Mouse (Mus musculus) MEL-GATA-1-ER (cell line): ENCODE results near the gene Phf14.
"Not testable (repeated sequence)": the region's sequence is repeated elsewhere in the genome, so short reads cannot be mapped to it uniquely, and the experiment has no call there.

Source experiments
- DNase-seq: peaks from one replicate; pipeline ENCODE4 v3.0.0-alpha.2; 2012; ENCODE audit warnings: low read depth; ENCODE audit errors: extremely low read depth

Gene Phf14

DNA sequence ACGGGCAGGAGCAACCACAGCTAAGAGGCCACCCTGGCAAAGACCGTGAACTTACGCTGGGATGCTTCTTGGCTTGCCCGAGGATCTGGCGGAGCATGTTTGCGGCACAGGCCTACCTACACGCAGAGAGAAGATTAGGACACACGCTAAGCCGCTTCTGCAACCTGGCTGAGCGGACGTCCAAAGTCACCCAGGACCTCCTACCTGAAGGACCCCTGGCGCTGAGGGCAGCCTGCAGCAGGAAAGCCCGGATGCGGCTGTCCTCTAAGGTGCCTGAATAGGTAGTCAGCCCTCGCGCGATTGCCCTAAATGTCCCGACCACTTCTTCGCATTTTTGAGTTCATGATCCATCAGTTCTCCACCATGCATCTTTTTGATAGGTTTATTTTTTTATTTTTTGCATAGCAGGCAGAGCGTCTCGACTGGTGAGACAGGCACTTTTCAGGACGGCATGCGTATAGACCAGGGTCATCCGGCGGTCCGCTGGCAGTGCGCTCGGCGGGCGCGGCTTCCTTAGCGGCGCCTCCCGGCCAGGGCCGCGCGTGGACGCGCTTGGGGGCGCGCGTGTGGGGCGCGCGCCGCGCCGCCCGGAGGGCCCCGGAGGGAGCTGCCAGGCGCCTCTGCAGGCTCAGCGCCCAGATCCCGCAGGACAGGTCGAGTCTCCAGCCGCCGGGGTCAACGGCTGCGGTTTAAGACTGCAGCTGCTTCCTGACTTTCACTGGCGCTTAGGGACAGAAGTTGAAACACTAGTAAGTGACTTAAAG, at the start of gene Phf14, which contains the start of gene Ndufa4:
TSS of gene Phf14 (plus strand) at position 541 of the 764 bp plus-strand sequence.
TSS of gene Ndufa4 (minus strand) at position 229 of the 764 bp plus-strand sequence.
- peak; percentile 83 for DNase-seq

- not testable (repeated sequence) for DNase-seq
Observed at GRCm38 (mm10) chr6:11875364-11875763, 32.2 kb upstream of the Phf14 start.

DNA sequence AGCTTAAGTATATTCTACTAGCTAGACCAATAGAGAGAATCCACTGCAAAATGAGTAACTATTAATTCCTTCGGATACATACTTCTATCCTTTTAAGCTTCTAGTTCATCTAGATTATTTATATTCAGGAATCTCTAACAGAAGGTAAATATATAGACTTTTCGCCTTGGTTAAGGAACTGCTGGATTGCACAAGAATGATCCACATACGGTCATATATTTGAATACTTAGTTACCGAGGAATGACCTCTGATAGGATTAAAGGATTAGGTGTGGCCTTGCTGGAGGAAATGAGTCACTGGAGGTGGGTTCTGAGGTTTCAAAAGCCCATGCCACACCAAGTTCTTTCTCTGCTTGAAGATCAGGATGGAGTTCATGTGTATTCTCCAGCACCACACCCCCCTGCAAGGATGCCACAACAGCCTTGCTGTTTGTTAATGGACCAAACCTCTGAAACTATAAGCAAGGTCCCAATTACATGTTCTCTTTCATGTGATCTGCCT, 6.7 kb upstream of the Phf14 start:
- no peak for DNase-seq

DNA sequence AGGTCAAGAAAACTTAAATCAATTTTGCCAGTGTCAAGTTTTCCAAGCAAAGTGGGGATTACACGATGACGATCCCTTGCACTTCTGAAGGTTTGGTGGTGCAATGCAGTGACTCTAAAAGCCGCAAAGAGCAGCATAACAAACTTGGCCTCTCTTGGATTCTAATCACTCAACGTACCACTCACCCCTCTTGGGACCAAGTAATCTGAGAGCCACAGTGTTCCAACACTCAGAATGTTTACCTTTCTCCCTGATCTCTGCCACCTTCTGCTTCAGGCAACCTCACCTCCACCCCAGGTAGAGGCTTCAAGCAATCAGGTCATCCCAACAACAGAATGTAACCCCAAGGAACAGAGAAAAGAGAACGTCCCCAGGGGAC, 730 bp upstream of the Phf14 start:
- peak; percentile 20 for DNase-seq

GRCm38 (mm10) chr6:11908170-11908569, 561 bp downstream of the Phf14 start:
- DNase-seq, result no peak

DNA sequence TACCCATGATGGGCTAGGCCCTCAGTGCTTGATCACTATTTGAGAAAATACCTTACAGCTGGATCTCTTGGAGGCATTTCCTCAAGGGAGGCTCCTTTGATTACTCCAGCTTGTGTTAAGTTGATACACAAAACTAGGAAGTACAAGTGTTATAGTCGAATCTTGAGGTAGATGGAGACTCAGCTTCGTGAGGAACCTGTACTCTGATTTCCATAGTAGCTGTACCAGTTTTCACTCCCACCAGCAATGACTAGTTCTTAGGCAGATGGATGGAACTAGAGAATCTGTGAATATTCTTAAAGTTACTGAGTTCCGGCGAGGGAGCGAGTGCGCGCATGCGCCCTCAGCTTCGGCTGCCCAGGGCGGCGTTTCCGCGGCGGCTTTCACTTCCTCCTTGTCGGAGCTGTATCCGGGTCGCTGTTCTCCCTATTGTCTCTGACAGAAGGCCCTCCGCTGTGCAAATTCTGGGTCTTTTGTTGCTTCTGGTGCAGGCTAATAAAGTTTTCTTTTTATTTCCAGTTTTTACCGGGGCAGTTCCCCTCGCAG, 18.0 kb downstream of the Phf14 start:
- peak; percentile 78 for DNase-seq

DNA sequence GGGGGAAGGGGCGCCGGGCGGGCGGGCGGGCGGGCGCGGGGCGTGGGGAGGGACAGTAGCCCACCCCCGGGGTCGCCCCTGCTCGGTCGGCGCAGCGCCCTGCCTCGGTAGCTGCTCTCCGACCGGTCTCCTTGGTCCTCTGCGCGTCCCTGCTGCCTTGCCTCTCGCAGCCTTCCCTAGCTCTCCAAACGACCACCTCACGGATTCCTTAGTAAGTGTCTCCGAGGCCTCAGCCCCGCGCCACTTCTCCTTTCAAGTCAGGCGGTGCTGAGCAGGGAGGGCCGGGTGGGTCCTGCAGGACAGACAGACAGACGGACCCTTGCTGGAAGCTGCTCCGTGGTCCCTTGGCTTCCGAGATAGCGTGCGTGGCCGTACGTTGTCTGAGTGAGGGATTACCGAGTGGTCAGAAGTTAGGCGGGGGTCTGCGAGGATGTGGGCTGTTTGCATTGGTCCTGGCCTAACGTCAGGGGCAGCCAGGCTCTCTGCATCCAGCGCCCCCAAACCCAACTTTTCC, 18.5 kb downstream of the Phf14 start:
- no peak for DNase-seq

- no peak for DNase-seq
Observed at GRCm38 (mm10) chr6:11927485-11927884, 19.9 kb downstream of the Phf14 start.

DNA sequence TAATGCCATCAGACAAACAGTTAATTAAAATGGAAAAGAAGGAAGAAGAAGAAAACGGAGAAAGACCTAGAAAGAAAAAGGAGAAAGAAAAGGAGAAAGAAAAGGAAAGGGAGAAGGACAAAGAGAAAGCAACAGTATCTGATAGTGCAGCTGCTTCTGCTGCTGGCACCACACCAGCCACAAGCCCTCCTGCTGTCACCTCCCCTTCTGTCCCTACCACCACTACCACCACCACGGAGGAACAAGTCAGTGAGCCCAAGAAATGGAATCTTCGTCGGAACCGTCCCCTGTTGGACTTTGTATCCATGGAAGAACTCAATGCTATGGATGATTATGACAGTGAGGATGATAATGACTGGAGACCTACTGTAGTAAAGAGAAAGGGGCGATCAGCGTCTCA, 25.8 kb downstream of the Phf14 start:
- no peak for DNase-seq

DNA sequence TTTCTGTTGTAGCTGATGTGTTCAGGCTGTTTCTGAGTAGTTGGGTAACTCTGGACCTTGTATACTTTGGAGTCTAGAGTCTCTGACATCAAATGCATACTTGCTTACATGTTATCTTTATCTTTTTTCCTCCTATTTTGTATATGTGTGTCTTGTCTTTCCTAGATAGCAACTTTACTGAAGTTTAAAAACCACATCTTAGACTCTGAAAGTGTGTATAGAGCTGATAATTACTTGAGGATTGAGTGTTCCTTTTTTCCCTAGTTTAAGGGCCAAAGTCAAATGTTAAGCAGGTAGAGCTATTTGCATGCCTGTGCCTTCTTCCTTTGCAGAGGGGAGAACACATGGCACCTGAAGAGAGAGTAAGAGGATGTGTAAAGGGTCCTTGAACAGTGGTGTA, 33.3 kb downstream of the Phf14 start:
- DNase-seq, result peak; percentile 80

DNA sequence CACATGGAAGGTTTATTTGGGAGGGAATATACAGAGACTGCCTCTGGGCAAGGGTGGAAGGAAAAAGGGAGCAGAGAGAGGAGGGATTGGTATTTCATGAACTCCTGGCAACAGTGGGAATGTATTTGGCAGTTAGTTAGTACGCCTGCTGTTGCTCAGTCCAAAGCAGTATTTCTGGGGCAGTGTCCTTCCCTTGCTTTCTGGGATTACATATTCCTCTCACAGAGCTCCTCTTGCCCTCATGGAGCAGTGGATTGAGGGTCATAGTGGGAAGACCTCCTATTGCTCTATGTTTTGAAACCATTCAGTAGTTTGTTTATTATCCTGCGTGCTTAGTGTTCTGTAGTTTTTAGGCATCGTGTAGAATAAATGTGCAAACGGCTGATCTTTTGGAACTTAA, 34.5 kb downstream of the Phf14 start:
- DNase-seq, result no peak

- DNase-seq, result peak; percentile 54
Observed at GRCm38 (mm10) chr6:11948100-11948499, 40.5 kb downstream of the Phf14 start.

DNA sequence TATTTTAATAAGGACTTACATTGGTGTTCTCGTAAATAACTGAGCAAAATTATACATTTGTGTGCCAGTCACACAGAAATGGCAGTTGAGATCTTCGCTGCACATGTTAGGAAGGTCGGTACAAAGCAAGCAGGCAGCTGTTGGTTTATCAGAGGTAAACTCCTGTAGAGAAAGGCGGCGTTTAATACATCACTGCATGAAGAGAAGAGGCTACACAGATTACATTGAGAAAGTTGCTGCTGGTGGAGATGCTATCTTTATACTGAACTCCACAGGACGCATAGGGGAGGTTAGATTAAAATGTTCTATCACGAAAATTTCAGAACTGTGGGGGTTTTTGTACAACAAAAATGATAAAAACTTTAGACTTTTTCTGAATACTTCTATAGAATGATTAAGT, 52.6 kb downstream of the Phf14 start:
- DNase-seq, result no peak

GRCm38 (mm10) chr6:11993782-11994181, 86.2 kb downstream of the Phf14 start:
- no peak for DNase-seq

DNA sequence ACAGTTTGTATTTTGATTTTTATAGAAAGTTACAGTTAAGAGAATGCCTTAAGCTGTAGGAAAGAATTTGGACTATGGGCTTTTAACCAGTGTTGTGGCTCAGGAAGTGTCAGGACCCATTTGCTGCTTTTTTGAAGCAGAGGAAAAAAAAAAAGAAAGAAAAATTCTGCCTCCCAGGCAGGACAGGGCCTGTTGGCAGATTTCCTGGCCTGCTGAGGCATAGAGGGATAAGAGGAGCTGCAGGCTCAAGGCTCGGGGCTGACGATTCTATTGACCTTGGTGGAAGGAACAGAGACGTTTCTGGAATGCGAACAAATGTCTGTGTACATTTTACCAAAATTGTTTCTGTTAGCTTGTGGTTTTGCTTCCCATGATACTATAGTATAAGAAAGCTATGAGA, 91.0 kb downstream of the Phf14 start:
- no peak for DNase-seq

GRCm38 (mm10) chr6:11999506-11999905, 91.9 kb downstream of the Phf14 start:
- no peak for DNase-seq

GRCm38 (mm10) chr6:12005455-12005854, 97.8 kb downstream of the Phf14 start:
- no peak for DNase-seq

DNA sequence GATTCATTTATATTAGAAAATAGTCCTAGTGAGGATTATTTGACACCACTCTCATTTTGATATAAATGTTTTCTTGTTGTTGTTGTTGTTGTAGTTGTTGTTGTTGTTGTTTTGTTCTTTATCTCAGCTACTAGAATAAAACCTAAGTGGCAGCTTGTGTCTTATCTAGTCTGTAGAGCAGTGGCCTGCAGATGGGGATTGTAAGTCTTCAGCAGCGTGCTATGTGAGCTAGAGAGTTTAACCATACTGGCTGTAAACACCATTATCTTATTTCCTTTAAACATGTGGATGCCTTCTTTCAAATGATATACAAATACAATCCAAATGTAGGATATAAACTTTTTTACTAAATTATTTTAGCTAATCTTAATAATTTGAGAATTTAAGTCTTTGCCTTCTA, 98.4 kb downstream of the Phf14 start:
- no peak for DNase-seq

DNA sequence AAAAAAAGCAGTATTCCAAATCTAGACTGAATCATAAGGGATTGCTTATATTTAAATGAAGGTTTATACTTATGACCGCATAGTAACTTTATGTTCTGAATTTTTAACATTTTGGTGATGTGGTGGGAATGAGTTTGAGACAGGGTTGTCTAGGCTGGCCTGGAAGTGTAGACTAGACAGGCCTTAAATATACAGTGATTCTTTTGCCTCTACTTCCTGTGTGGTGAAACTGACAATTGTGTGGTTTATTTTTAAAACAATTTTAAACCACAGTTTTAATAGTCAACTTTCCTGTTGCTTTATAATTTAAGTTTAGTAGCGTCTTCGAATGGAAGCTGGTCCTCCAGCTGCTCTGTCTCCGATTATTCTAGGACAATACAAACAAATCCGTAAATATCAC, 104.5 kb downstream of the Phf14 start:
- DNase-seq, result no peak

DNA sequence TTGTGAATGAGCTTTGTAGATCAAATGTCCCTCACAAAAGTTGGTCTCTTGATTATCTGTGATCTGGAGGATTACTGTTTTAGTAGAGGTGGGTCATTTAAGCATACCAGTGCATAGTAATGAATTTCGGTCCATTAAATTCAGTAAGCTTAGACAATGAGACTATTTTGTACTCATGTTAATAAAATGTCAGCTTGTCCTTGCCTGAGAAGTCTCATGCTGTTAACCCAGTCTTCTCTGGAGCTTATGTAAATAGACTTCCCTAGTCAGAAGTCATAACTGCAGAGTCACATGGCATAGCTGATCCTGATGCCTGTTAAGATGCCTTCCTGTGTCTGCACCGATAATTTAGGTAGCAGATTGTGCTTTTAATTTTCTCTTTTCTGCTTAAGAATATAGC, 106.4 kb downstream of the Phf14 start:
- DNase-seq, result no peak

- no peak for DNase-seq
Observed at GRCm38 (mm10) chr6:12014733-12015132, 107.1 kb downstream of the Phf14 start.

- DNase-seq, result no peak
Observed at GRCm38 (mm10) chr6:12019736-12020135, 112.1 kb downstream of the Phf14 start.

- no peak for DNase-seq
Observed at GRCm38 (mm10) chr6:12020156-12020555, 112.5 kb downstream of the Phf14 start.
